Mouse (Mus musculus): ENCODE results near the gene Slc18b1. TPM values are rescaled to one million over a fixed set of nuclear protein-coding genes. Genes with fewer than 3 reads are reported as not detected.
"Not testable (repeated sequence)": the region's sequence is repeated elsewhere in the genome, so short reads cannot be mapped to it uniquely, and the experiment has no call there.

The Slc18b1 gene
- 10 to 100 TPM in 1 of 4 experiments, 1 to 10 TPM in 3; 6.2 to 10.7 (median 7.9) TPM for total RNA-seq (2022)

GRCm38 (mm10) chr10:23796551-23797503 is at the start of gene Slc18b1:
Gene Slc18b1, plus strand, starts transcription at chr10:23796986.
- peak; percentile 36 for DNase-seq (ENCODE audit: low spot score)

- DNase-seq (ENCODE audit: low spot score) = no peak
Observed at GRCm38 (mm10) chr10:23754166-23754565, 42.6 kb upstream of the Slc18b1 start.

GRCm38 (mm10) chr10:23777288-23777945 is 19.4 kb upstream of the Slc18b1 start:
- DNase-seq (ENCODE audit: low spot score) = no peak

- DNase-seq (ENCODE audit: low spot score) = no peak
Observed at GRCm38 (mm10) chr10:23780539-23781275, 16.1 kb upstream of the Slc18b1 start.

GRCm38 (mm10) chr10:23781760-23782735 is 14.7 kb upstream of the Slc18b1 start:
- no peak for DNase-seq (ENCODE audit: low spot score)

- DNase-seq (ENCODE audit: low spot score) = no peak
Observed at GRCm38 (mm10) chr10:23782855-23783492, 13.8 kb upstream of the Slc18b1 start.

- no peak for DNase-seq (ENCODE audit: low spot score)
Observed at GRCm38 (mm10) chr10:23783493-23783884, 13.3 kb upstream of the Slc18b1 start.

- DNase-seq (ENCODE audit: low spot score) = no peak
Observed at GRCm38 (mm10) chr10:23784121-23784520, 12.7 kb upstream of the Slc18b1 start.

- DNase-seq (ENCODE audit: low spot score) = not testable (repeated sequence)
Observed at GRCm38 (mm10) chr10:23785599-23785998, 11.2 kb upstream of the Slc18b1 start.

- DNase-seq (ENCODE audit: low spot score) = no peak
Observed at GRCm38 (mm10) chr10:23786040-23786439, 10.7 kb upstream of the Slc18b1 start.

GRCm38 (mm10) chr10:23786631-23787038 is 10.2 kb upstream of the Slc18b1 start:
- DNase-seq (ENCODE audit: low spot score) = not testable (repeated sequence)

GRCm38 (mm10) chr10:23787062-23787821 is 9.5 kb upstream of the Slc18b1 start, which contains the start of gene Rps12:
Gene Rps12, minus strand, starts transcription at chr10:23787275.
- DNase-seq (ENCODE audit: low spot score) = peak; percentile 99

GRCm38 (mm10) chr10:23788056-23788600 is 8.7 kb upstream of the Slc18b1 start:
- no peak for DNase-seq (ENCODE audit: low spot score)

GRCm38 (mm10) chr10:23795871-23796520 is 790 bp upstream of the Slc18b1 start:
- DNase-seq (ENCODE audit: low spot score) = no peak

GRCm38 (mm10) chr10:23797606-23798005 is 820 bp downstream of the Slc18b1 start:
- no peak for DNase-seq (ENCODE audit: low spot score)

- DNase-seq (ENCODE audit: low spot score) = no peak
Observed at GRCm38 (mm10) chr10:23798142-23798541, 1.4 kb downstream of the Slc18b1 start.

GRCm38 (mm10) chr10:23799933-23800332 is 3.1 kb downstream of the Slc18b1 start:
- DNase-seq (ENCODE audit: low spot score) = no peak

- no peak for DNase-seq (ENCODE audit: low spot score)
Observed at GRCm38 (mm10) chr10:23802911-23803310, 6.1 kb downstream of the Slc18b1 start.

Measured in heart, adult 8-10 months (tissue).